9 mouse cellular contexts compared by ENCODE assay signal in the genomic region with DNA sequence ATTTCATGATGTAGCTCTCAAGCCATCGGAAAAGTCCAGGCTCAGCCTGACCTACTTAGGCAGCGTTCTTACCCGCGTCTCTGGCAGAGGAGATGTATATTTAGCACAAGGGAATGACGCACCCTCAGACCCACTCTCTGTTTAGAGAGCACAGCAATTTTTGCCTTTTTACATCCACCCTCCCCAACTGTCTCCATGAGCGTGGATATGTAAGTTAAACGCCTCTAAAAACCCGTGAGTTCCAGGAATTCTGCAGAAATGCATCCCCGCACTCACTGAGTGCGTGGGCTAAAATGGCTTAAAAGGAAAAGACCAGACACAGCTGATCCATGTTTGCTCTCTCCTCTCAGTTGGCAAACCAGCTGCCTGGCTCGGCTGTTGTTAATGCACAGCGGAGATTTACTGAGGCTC.
DNase-seq lines count a peak whose midpoint lies in the region; ATAC-seq and TF ChIP-seq lines count a peak whose summit lies in the region.
"Had no signal": no experiment of that assay in that cellular context is flagged by ENCODE, and none has a peak within 500 bp of the region (broad histone marks: within the 10 kb centered on the region; RNA-seq: fewer than 3 reads in every experiment).

No protein-coding gene starts in this region.

- H3K27me3 ChIP-seq in kidney, embryonic 16.5 days (ENCODE audit: insufficient read depth, low read length), result no peaks in the 10 kb centered on the region
- no peaks in the 10 kb centered on the region for H3K27me3 ChIP-seq in midbrain, embryonic 15.5 days (replicated peaks)
- H3K27me3 ChIP-seq: forebrain, embryonic 15.5 days had no signal

- no peak overlapping the region; the same call in 1 of the 2 replicates for H3K9ac ChIP-seq in kidney, embryonic 16.5 days (replicated peaks; ENCODE audit: low read length)
- no peak overlapping the region for H3K9ac ChIP-seq in midbrain, embryonic 15.5 days
- H3K9ac ChIP-seq: forebrain, embryonic 15.5 days had no signal

- no peak for TF ChIP-seq CTCF in layer of hippocampus, adult 2 months (conservative IDR thresholded peaks at IDR 0.05)

- H3K4me3 ChIP-seq in kidney, embryonic 16.5 days (ENCODE audit: low read length), result no peak overlapping the region
- H3K4me3 ChIP-seq in layer of hippocampus, adult 2 months, result no peak overlapping the region
- H3K4me3 ChIP-seq in midbrain, embryonic 15.5 days, result no peak overlapping the region
- H3K4me3 ChIP-seq: forebrain, embryonic 15.5 days had no signal

- peak overlapping the region; percentile 36; the same call in 1 of the 2 replicates for H3K4me2 ChIP-seq in kidney, embryonic 16.5 days (replicated peaks; ENCODE audit: low read depth, low read length)
- H3K4me2 ChIP-seq in midbrain, embryonic 15.5 days, result no peak overlapping the region
- H3K4me2 ChIP-seq: forebrain, embryonic 15.5 days had no signal

- H3K27ac ChIP-seq in kidney, embryonic 16.5 days (ENCODE audit: low read length), result no peak overlapping the region
- 0 out of 2 replicates have a peak overlapping the region, but pooled peaks have one; percentile 1 for H3K27ac ChIP-seq in layer of hippocampus, adult 2 months
- no peak overlapping the region for H3K27ac ChIP-seq in midbrain, embryonic 15.5 days
- H3K27ac ChIP-seq: forebrain, embryonic 15.5 days had no signal

- DNase-seq in kidney, adult 18-20 months, result no peak
- peak; percentile 45 to 70 for DNase-seq in frontal cortex, postnatal 14 days (ENCODE audit: low spot score in 2 of 2)
- DNase-seq in layer of hippocampus, adult 2 months (ENCODE audit: low spot score in 2 of 2), result peak; percentile 28 to 56
- peak; percentile 78 to 83 for DNase-seq in right cerebral cortex, adult 2 months (ENCODE audit: low spot score in 2 of 2)
- no peak for DNase-seq in B cell, adult 2 months
- DNase-seq in thymus, postnatal 36 days, result no peak

- H3K36me3 ChIP-seq in kidney, embryonic 16.5 days (ENCODE audit: insufficient read depth, low read length), result no peaks in the 10 kb centered on the region
- no peaks in the 10 kb centered on the region for H3K36me3 ChIP-seq in midbrain, embryonic 15.5 days (replicated peaks)
- H3K36me3 ChIP-seq: forebrain, embryonic 15.5 days had no signal

- no peak for ATAC-seq in kidney, embryonic 16.5 days (ENCODE audit: low FRiP score, low TSS enrichment)
- ATAC-seq in midbrain, embryonic 15.5 days (replicated peaks), result no peak
- ATAC-seq: forebrain, embryonic 15.5 days had no signal

- peaks cover 5% of the 10 kb centered on the region; the same call in 1 of the 2 replicates for H3K4me1 ChIP-seq in kidney, embryonic 16.5 days (ENCODE audit: insufficient read depth, low read length)
- no peaks in the 10 kb centered on the region for H3K4me1 ChIP-seq in midbrain, embryonic 15.5 days
- H3K4me1 ChIP-seq: forebrain, embryonic 15.5 days had no signal

- H3K9me3 ChIP-seq in kidney, embryonic 16.5 days (ENCODE audit: low read length), result no peaks in the 10 kb centered on the region
- no peaks in the 10 kb centered on the region for H3K9me3 ChIP-seq in midbrain, embryonic 15.5 days
- H3K9me3 ChIP-seq: forebrain, embryonic 15.5 days had no signal

- WGBS in kidney, embryonic 16.5 days, result 44% methylated on average over 12 of the region's 12 CpGs
- 72% methylated on average over 12 of the region's 12 CpGs for WGBS in midbrain, embryonic 15.5 days

Comparison
In these comparisons a context has a peak if more than half of its experiments do, and no peak if none do; other contexts are left out.
1. DNase-seq: peak in frontal cortex, postnatal 14 days (2 of 2), layer of hippocampus, adult 2 months (2 of 2) and right cerebral cortex, adult 2 months (2 of 2); none in kidney, adult 18-20 months (single experiment), B cell, adult 2 months (0 of 2) and thymus, postnatal 36 days (0 of 2).